Mouse (Mus musculus): ENCODE results near the gene Gm11549.
A peak's percentile ranks its signal among the peaks of the same experiment; 100 is the strongest.

The Gm11549 gene

DNA sequence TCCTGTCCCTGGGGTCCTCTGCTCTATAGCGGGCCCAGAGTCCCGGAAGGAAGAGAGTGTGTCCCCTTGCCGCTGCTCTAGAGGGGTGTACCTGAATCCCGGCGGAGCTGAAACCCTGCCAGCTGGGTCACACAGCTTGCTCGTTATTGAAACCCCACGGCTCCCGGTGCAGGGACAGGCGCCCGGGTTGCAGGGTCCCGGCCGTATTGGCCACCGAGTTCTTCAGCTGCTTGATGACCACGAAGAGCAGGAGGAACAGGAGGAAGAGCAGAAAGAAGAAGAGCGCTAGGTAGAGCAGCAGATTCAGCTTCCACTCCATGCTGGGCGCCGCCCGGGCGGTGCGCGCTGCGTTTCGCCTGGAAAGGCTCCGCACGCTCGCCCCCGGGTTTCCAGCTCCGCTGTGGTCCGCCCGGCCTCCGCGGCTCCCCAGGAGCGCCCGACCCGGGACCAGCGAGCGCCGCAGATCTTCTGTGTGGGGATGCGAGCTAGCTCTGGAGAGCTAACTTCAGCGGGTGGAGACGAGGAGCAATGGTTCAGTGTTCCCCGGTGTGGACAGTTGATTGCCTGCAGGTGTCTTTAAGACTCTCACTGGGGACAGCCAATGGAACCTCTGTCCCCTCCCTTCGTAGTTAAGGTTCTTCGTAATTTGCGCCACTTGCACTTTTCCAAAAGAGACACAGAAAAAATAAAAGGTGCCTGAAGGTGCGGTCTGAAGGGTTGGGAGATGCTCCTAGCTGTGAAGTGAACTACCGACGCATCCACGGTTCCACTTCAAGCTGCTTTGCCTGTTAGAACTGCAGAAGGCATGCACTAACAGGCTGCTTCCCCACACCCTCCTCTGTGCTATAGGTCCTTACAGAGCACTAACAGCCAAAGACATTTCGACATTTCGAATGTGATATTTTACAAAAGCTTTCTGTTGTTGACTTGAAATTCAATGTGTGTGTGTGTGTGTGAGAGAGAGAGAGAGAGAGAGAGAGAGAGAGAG, at the start of gene Gm11549:
Gene Gm11549 (minus strand): TSS at position 741 of the 988 bp plus-strand sequence.
- peak; percentile 15 for DNase-seq (ENCODE audit: low spot score)

DNA sequence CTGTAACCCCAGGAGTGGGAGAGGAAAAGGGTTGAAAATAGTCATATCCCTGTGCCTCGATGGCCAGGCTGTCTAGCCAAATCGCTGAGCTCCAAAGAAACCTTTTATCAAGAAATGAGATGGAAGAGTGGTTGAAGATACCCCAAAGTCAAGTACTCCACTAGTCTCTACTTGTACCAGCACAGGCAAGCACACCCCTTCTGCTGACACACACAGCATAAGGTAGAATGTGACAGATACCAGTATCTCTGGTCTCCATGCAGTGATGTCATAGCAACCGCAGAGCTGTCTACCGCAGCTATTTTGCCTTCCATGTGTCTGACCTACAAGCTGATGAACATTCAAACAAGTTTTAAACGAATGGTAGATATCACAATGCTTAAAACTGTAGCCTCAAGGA, 48.2 kb upstream of the Gm11549 start:
- no peak for DNase-seq (ENCODE audit: low spot score)

DNA sequence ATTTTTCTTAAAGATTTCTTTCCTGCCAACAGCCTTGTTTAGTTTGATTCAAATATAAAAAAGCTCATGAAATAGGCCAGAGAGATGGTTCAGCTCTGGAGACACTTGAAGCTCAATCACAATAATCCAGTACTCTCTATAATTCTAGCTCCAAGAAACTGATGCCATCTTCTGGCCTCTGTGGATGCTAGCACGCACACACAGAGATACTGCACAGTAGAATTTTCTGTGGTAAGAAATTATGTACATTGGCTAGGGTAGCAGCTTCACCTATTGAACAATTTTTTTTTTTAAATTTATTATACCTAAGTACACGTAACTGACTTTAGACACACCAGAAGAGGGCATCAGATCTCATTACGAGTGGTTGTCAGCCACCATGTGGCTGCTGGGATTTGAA, 42.1 kb upstream of the Gm11549 start:
- no peak for DNase-seq (ENCODE audit: low spot score)

DNA sequence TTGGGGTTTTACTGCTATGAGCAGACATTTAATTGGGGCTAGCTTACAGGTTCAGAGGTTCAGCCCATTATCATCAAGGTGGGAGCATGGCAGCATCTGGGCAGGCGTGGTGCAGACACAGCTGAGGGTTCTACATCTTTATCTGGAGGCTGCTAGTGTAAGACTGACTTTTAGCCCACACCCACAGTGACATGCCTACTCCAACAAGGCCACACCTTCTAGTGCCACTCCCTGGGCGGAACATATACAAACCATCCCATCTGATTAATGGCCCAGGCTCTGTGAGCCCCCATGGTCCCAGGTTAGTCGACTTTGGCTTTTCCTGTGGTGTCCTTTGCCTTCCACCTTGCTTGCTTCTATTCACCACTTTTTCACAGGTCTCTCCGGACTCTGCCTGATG, 38.0 kb upstream of the Gm11549 start:
- no peak for DNase-seq (ENCODE audit: low spot score)

GRCm38 (mm10) chr3:36557601-36558000, 36.0 kb upstream of the Gm11549 start:
- no peak for DNase-seq (ENCODE audit: low spot score)

DNA sequence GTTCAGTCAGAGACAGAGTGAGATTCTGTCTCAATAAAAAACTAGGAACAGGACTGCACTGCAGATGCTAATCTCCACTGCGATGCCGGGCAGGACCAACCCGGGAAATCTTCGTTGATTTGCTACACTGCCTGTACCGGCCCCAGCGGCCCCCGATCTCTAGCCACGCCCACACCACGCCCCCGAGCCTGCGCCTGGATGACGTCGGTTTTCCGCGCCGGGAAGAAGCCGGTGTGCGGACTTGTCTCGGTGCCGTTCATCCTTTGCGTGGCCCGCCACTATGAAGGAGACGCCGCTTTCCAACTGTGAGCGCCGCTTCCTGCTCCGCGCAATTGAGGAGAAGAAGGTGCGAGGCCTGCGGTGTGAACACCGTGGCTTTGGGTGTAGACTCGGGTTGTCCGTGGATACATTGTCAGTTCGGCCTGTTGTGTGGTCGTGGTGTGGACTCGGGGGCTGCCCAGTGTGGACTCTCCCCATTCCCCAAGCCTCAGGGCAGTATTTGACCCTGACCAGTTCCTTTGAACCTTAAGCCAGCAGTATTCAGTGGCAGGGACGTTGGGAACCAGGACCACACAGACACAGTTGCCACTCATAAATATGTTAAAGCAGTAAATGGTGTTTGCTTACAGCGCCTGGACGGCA, 30.9 kb upstream of the Gm11549 start, which contains the start of gene Exosc9:
Gene Exosc9 (plus strand): TSS at position 201 of the 642 bp plus-strand sequence.
- DNase-seq (ENCODE audit: low spot score) = peak; percentile 97

- no peak for DNase-seq (ENCODE audit: low spot score)
Measured at GRCm38 (mm10) chr3:36551851-36552384, 30.3 kb upstream of the Gm11549 start.

- no peak for DNase-seq (ENCODE audit: low spot score)
Measured at GRCm38 (mm10) chr3:36551343-36551742, 29.7 kb upstream of the Gm11549 start.

- DNase-seq (ENCODE audit: low spot score) = no peak
Measured at GRCm38 (mm10) chr3:36544961-36545360, 23.3 kb upstream of the Gm11549 start.

- no peak for DNase-seq (ENCODE audit: low spot score)
Measured at GRCm38 (mm10) chr3:36541399-36541798, 19.8 kb upstream of the Gm11549 start.

GRCm38 (mm10) chr3:36540756-36541155, 19.1 kb upstream of the Gm11549 start:
- DNase-seq (ENCODE audit: low spot score) = no peak

DNA sequence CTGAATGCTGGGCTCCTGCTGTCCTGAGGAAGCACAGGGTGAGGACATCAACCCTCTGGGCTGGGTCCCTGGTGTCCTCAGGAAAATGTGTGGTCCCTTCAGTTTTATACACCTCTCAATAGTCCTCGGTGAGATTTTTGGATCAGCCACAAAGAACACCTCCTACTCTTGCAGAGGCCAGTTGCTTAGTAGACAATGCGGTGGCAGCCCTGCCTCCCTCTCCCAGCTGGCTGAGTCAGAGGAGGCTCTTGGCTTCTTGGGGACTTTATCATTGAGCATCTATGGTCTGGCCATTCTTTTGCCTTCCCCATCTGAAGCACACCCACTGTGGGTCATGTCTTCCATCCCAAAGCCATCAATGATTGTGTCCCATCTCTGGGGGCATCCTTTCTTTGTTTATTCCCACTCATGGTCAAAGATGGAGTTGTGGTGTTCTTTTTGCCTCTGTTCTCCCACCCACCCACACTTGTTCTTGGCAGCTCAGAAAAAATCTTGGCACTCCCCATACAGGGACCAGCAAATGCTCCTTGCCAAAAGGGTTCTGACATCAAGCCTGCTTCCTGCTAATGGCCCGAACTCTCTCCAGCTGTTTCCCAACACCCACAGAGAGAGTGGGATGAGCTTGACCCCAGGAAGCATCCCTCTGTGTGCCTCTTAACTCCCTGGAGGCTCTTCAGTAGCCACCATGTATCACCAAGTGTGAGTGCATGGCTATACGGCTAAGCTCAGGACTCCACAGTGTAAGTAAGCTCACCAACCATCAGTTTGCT, 16.3 kb upstream of the Gm11549 start:
- no peak for DNase-seq (ENCODE audit: low spot score)

- DNase-seq (ENCODE audit: low spot score) = no peak
Measured at GRCm38 (mm10) chr3:36536041-36536440, 14.4 kb upstream of the Gm11549 start.

GRCm38 (mm10) chr3:36533201-36533672, 11.6 kb upstream of the Gm11549 start:
- no peak for DNase-seq (ENCODE audit: low spot score)

DNA sequence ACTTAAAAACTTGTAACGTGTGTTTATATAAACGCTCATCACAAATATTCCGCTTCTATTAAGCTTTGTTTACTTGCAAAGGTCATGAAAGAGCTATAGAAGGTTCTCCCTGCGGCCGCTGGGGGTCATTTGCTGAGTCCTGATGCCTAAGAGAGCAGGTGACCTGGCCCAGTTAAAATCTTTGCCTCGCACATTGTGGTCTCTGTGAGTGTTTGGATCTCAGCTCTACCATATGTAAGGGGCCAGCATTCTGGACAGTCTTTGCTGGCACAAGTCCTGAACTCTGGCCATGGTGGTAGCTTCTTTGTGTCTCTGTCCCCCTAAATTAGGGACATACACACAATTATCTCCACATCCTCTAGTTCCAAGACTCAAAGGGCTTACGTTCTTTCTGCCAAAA, 11.1 kb upstream of the Gm11549 start:
- DNase-seq (ENCODE audit: low spot score) = no peak

- no peak for DNase-seq (ENCODE audit: low spot score)
Measured at GRCm38 (mm10) chr3:36531979-36532542, 10.4 kb upstream of the Gm11549 start.

DNA sequence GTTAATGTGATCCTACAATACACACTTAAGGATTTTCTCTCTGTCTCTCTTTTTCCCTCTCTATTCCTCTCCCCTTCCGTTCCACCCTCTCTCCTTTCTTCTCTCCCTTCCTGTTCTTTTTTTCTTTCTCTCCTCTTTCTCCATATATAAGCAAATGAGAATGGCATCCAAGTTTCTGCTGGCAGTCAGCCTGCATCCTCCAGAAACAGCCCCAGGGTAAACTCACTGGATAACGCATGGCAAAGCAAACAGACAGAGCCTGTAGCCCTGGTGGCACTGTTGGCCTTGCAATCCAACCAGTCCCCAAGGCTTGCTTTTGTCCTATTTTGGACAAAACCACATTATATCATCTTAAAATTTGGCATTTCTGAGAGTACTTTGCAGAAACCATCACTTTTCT, 9.6 kb upstream of the Gm11549 start:
- no peak for DNase-seq (ENCODE audit: low spot score)

DNA sequence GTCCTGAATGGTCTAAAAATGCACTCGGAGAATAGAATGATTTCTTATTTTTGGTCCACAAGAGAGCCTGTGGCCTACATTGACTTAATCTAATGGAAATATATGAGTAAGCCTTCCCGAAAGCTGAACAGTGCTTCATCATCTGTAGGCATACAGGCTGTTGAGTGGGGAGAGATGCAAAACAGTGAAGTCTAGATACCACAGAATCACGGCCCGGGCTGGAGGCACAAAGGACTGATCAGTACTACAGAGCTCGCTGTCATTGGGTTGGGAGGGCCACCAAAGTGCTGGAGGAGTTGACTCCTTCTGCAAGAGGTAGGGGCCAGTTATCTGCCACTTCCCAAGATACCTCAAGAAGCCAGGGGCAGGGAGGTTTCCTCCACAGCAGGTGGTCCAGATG, 9.2 kb upstream of the Gm11549 start:
- DNase-seq (ENCODE audit: low spot score) = no peak

DNA sequence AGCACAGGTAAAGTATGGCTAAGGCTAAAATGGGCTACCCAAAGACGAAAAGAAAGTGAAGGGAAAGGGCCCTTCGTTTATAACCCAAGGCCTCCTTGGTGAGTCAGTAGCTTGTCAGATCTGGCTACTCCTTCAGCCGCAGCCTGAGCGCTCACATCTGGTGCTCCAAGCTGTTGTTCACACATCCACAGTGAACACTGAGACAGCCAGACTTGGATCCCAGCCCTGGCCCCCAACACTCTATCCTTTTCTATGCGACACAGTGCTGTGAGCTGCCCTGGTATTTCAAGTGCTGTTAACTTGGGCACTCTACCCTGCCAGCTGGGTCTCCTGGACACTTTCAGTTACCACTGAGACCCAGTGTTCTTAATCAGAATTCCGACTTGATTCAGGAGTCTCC, 8.7 kb upstream of the Gm11549 start:
- DNase-seq (ENCODE audit: low spot score) = no peak

- DNase-seq (ENCODE audit: low spot score) = no peak
Measured at GRCm38 (mm10) chr3:36524466-36524865, 2.9 kb upstream of the Gm11549 start.

DNA sequence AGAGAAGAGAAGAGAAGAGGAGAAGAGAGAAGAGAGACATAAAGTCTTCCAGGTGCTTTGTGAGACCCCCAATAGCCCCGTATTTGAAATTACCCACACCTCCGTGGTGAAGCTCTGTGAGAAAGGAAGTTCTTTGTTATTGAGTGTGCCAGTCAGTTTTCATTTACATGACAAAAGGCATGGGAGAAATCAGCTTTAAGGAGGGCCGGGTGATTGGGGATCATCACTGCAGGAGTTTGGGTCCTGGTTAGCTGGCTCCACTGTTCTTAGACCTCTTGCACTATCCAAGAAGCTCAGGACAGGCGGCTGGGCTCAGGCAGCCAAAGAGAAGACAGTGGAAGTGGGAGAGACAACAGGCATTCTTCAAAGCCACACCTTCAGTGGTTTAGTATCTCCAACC, 524 bp upstream of the Gm11549 start:
- no peak for DNase-seq (ENCODE audit: low spot score)

GRCm38 (mm10) chr3:36516196-36516595, 5.4 kb downstream of the Gm11549 start:
- DNase-seq (ENCODE audit: low spot score) = no peak

Data from urinary bladder, postnatal 25 days (tissue).